Mouse (Mus musculus) hindbrain, embryonic 10.5 days (tissue): ENCODE measurements around the gene Gpx8. TPM values are rescaled to one million over a fixed set of nuclear protein-coding genes. Genes with fewer than 3 reads are reported as not detected.
A peak's percentile ranks its signal among the peaks of the same experiment; 100 is the strongest.

Experiments used
- DNase-seq: peaks from one replicate; pipeline ENCODE4 v3.0.0-alpha.2; 2017; ENCODE audit warnings: low spot score
- H3K27ac ChIP-seq: fragments of 300-500 bp; sonication (generic); 2 replicates; pipeline ENCODE4 v1.5.1; 2016; ENCODE audit warnings: mild to moderate bottlenecking, moderate library complexity
- H3K27me3 ChIP-seq: fragments of 300-500 bp; sonication (generic); 2 replicates; pipeline ENCODE4 v1.6.1; 2016; ENCODE audit warnings: mild to moderate bottlenecking; ENCODE audit not compliant: poor library complexity, insufficient read depth, severe bottlenecking
- H3K36me3 ChIP-seq: fragments of 300-500 bp; sonication (generic); 2 replicates; pipeline ENCODE4 v1.6.1; 2016; ENCODE audit warnings: mild to moderate bottlenecking, moderate library complexity
- H3K4me1 ChIP-seq: fragments of 300-500 bp; sonication (generic); replicated peaks from 2 replicates; pipeline ENCODE4 v1.6.1; 2016; ENCODE audit warnings: mild to moderate bottlenecking
- H3K4me3 ChIP-seq: fragments of 300-500 bp; sonication (generic); 2 replicates; pipeline ENCODE4 v1.5.1; 2016; ENCODE audit warnings: mild to moderate bottlenecking, moderate library complexity
- H3K9me3 ChIP-seq: fragments of 300-500 bp; sonication (generic); 2 replicates; pipeline ENCODE4 v1.6.1; 2016; ENCODE audit warnings: mild to moderate bottlenecking, moderate library complexity
- WGBS: fragments of 180-500 bp; shearing (Covaris S2); methylation state at CpG from one replicate; pipeline ENCODE4 v1.1.7; 2016; 5-methylcytosine and 5-hydroxymethylcytosine counted together
- microRNA counts: library from miRNA; unstranded; fragments of <30 nt; microRNA quantifications from one replicate; lab custom pipeline; 2017
- polyA plus RNA-seq: library from polyadenylated mRNA; unstranded; fragments of >200 nt; fragmentation: Nextera tagmentation; extraction: Ambion mirVana; gene quantifications from 2 replicates; pipeline ENCODE4 v1.2.1, GENCODE M21; 2016

The Gpx8 gene
- polyA plus RNA-seq, 1 experiment from 2014 or later, result 88.0 TPM

DNA sequence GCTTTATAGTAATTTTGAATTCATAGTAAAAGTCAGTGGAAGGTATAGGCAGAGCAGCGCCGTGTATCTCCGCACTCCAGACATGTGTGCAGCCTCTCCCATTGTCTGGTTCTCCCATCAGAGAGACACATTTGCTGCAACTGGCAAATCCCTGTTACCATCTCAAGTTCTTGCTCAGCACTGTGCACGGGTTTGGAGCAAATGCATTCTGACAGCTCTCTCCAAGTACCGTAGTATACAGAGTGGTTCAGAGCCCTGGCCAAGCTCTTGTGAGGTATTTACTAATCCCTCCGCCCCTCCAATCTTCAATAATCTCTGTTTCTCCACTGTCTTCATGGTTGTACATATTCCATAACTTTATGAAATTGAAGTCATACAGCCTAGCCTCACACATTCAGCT, 33.5 kb downstream of the Gpx8 start:
- no peaks in the 10 kb centered on the region for H3K27me3 ChIP-seq
- no peak for DNase-seq
- H3K27ac ChIP-seq, result no peak overlapping the region
- H3K4me3 ChIP-seq, result no peak overlapping the region
- H3K4me1 ChIP-seq, result no peaks in the 10 kb centered on the region
- H3K36me3 ChIP-seq, result no peaks in the 10 kb centered on the region
- no peaks in the 10 kb centered on the region for H3K9me3 ChIP-seq
- 85% methylated on average over 6 of the region's 6 CpGs for WGBS

DNA sequence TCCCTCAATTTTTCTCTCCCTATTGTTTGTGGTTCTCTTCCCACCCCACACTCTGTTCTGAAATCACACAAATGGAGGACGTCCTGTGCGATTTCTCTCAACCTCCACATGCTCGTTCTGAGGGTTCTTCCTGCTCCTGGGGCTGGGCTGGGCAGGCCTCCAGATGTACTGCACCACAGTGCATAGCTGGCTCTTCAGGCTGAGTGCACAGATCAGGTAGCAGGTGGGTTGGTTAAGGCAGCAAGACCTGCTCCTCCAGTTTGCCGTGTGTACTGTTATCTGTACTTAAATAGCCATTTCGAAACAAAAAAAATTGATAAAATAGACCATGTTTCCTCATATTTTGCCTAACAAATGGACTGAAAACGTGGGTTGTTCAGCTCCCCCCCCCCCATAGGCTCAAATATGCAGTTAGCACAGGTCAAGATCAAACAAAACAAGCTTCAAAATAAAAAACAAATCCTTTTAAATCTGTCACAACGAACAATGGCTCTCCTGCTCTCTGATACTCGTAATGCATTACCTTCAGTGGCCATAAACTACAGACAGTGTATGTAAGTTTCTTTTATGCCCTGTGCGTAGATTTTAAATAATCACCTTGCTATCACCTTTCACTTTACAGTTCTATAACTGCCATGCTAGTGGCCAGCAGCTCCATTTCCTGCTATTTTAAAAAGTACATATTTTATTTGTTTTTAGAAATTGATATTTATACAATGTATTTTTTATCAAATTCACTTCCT, 45.5 kb downstream of the Gpx8 start:
- 76% methylated on average over 9 of the region's 9 CpGs for WGBS
- Histone ChIP-seq H3K27ac (no peak overlapping the region), H3K9me3 (no peaks in the 10 kb centered on the region), H3K36me3 (no peaks in the 10 kb centered on the region), H3K4me3 (no peak overlapping the region), H3K27me3 (peaks cover 64% of the 10 kb centered on the region), H3K4me1 (peaks cover 10% of the 10 kb centered on the region)
- DNase-seq, result no peak

DNA sequence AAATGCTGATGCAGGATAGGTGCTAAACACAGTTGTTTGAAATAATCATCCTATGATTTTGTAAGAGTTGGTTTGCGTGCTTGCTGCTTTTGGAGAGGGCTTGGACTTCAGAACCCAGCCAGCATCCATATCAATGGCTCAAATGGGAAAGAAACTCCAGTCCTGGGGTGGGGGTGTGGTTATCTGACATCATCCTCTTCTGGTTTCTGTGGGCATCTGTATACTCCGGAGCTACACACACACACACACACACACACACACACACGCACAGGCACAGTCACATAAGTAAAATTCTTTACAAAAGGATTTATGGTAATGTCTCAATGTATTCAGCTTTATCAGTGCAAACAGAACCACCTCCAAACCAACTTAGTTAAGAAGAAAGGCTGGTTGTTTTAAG, 46.1 kb downstream of the Gpx8 start:
- no peaks in the 10 kb centered on the region for H3K36me3 ChIP-seq
- WGBS, result 76% methylated on average over 3 of the region's 3 CpGs
- no peak for DNase-seq
- peaks cover 70% of the 10 kb centered on the region for H3K27me3 ChIP-seq
- no peak overlapping the region for H3K27ac ChIP-seq
- H3K4me3 ChIP-seq, result no peak overlapping the region
- no peaks in the 10 kb centered on the region for H3K9me3 ChIP-seq
- H3K4me1 ChIP-seq, result peaks cover 10% of the 10 kb centered on the region

GRCm38 (mm10) chr13:112998427-112999201, 47.6 kb downstream of the Gpx8 start:
- Histone ChIP-seq H3K9me3 (no peaks in the 10 kb centered on the region), H3K4me3 (peak overlapping the region; percentile 59), H3K27ac (peak overlapping the region; percentile 35), H3K4me1 (peaks cover 19% of the 10 kb centered on the region), H3K27me3 (peaks cover 85% of the 10 kb centered on the region), H3K36me3 (no peaks in the 10 kb centered on the region)
- DNase-seq, result peak; percentile 61
- WGBS, result under 1% methylated on average over 46 of the region's 46 CpGs

- no peak overlapping the region for H3K27ac ChIP-seq
- H3K4me1 ChIP-seq, result peaks cover 25% of the 10 kb centered on the region
- no peaks in the 10 kb centered on the region for H3K9me3 ChIP-seq
- 55% methylated on average over 6 of the region's 6 CpGs for WGBS
- peaks cover 98% of the 10 kb centered on the region for H3K27me3 ChIP-seq
- H3K36me3 ChIP-seq, result no peaks in the 10 kb centered on the region
- no peak for DNase-seq
- no peak overlapping the region for H3K4me3 ChIP-seq
These were observed 48.8 kb downstream of the Gpx8 start for GRCm38 (mm10) chr13:112997369-112997768.

- DNase-seq, result no peak
- 72% methylated on average over 4 of the region's 4 CpGs for WGBS
- Histone ChIP-seq H3K27me3 (peaks cover 99% of the 10 kb centered on the region), H3K9me3 (no peaks in the 10 kb centered on the region), H3K36me3 (no peaks in the 10 kb centered on the region), H3K4me3 (no peak overlapping the region), H3K27ac (no peak overlapping the region), H3K4me1 (peaks cover 25% of the 10 kb centered on the region)
These were observed 49.8 kb downstream of the Gpx8 start for GRCm38 (mm10) chr13:112996407-112996806.

- peak; percentile 62 for DNase-seq
- Histone ChIP-seq H3K9me3 (no peaks in the 10 kb centered on the region), H3K4me1 (peaks cover 38% of the 10 kb centered on the region), H3K4me3 (peak overlapping the region; percentile 54), H3K36me3 (no peaks in the 10 kb centered on the region), H3K27me3 (peaks cover 99% of the 10 kb centered on the region), H3K27ac (no peak overlapping the region)
- WGBS, result under 1% methylated on average over 25 of the region's 25 CpGs
These were observed 52.0 kb downstream of the Gpx8 start for GRCm38 (mm10) chr13:112994191-112994590.

- peak; percentile 52 for DNase-seq
- Histone ChIP-seq H3K36me3 (no peaks in the 10 kb centered on the region), H3K4me3 (peak within 1 kb of the TSS; percentile 54), H3K27me3 (peaks cover 99% of the 10 kb centered on the region), H3K27ac (no peak within 1 kb of the TSS; the same call in 1 of the 2 replicates), H3K9me3 (no peaks in the 10 kb centered on the region), H3K4me1 (peaks cover 39% of the 10 kb centered on the region)
- under 1% methylated on average over 63 of the region's 63 CpGs for WGBS
These were observed 52.6 kb downstream of the Gpx8 start, which contains the start of gene Mcidas for GRCm38 (mm10) chr13:112993531-112994152. TSS of gene Mcidas (plus strand) at chr13:112993845.

MicroRNA genes within 50 kb of the gene (microRNA counts, 519-probe panel; counts per million panel counts)
- microRNA mmu-miR-449a (lab: Ali Mortazavi, UCI) (3,933 counts per million, percentile 88 among the panel's probes with 10 or more counts), microRNA mmu-miR-449b (lab: Ali Mortazavi, UCI) (1,255 counts per million, percentile 77 among the panel's probes with 10 or more counts), microRNA mmu-miR-449c (lab: Ali Mortazavi, UCI) (1,255 counts per million, percentile 77 among the panel's probes with 10 or more counts)

Other genes starting within 250 kb of the Gpx8 start
- gene Plpp1, start 245.6 kb downstream of the Gpx8 start, polyA plus RNA-seq, result 22.6 and 25.5 TPM in 2 replicates
- 70.5 and 89.0 TPM in 2 replicates for gene Mtrex, start 119.0 kb downstream of the Gpx8 start, polyA plus RNA-seq
- gene Dhx29, start 119.0 kb downstream of the Gpx8 start, polyA plus RNA-seq, result 26.3 and 32.8 TPM in 2 replicates
- gene Ccno, start 58.6 kb downstream of the Gpx8 start, polyA plus RNA-seq, result 4.3 and 4.9 TPM in 2 replicates
- 2.9 and 3.6 TPM in 2 replicates for gene Mcidas, start 52.6 kb downstream of the Gpx8 start, polyA plus RNA-seq
- gene Cdc20b, start 11.3 kb downstream of the Gpx8 start, polyA plus RNA-seq, result 1.7 and 1.9 TPM in 2 replicates
- not detected in 2 replicates for gene Gzma, start 54.6 kb upstream of the Gpx8 start, polyA plus RNA-seq
- gene Esm1, start 163.2 kb upstream of the Gpx8 start, polyA plus RNA-seq, result 1.7 and 2.2 TPM in 2 replicates
- not detected in 2 replicates for gene Gzmk, start 179.5 kb upstream of the Gpx8 start, polyA plus RNA-seq
- 1.8 TPM in 2 replicates for gene BC067074, start 246.7 kb upstream of the Gpx8 start, polyA plus RNA-seq